In the genomic region with DNA sequence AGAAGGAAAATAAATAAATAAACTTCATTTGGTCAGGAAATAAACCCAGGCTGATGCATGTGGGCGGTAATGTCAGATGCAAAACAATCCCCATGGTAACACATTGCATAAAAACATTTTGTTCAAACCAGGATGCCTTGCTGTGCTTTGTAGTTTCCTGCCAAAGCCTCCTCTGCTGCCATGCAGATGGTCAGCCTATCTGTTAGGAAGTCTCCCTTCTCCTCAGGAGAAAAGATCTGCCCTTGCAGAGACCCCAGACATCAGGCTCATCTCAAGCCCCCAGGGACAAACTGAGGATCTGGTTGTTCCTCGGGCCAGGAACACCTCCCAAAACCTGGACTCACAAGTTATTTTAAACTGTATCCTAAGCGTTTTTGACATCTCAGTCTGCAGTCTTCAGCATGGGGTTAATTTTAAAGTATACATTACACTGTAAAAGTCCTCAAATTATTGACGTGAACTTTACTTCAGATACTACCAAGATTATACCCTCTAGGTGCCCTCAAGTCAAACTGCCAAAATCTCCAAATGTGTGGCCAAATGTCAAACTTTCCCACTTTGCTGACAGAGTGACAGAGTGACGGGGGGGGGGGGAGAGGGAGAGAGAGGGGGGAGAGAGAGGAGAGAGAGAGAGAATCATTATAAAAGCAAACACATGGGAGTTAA, we compare ENCODE assay signal across 12 mouse cellular contexts.
DNase-seq lines count a peak whose midpoint lies in the region; ATAC-seq and TF ChIP-seq lines count a peak whose summit lies in the region.
"Had no signal": no experiment of that assay in that cellular context is flagged by ENCODE, and none has a peak within 500 bp of the region (broad histone marks: within the 10 kb centered on the region; RNA-seq: fewer than 3 reads in every experiment).

No protein-coding gene starts in this region.

- 0 out of 2 replicates have a peak, but pooled peaks have one; percentile 43 for ATAC-seq in forebrain, embryonic 16.5 days
- no peak for ATAC-seq in forebrain, embryonic 14.5 days
- no peak for ATAC-seq in intestine, postnatal 0 days
- ATAC-seq: intestine, embryonic 15.5 days had no signal

- no peak overlapping the region for H3K4me2 ChIP-seq in forebrain, embryonic 16.5 days (ENCODE audit: low read length)
- no peak overlapping the region for H3K4me2 ChIP-seq in forebrain, embryonic 14.5 days (ENCODE audit: low read length)
- no peak overlapping the region for H3K4me2 ChIP-seq in intestine, postnatal 0 days (replicated peaks; ENCODE audit: low read depth)
- H3K4me2 ChIP-seq: intestine, embryonic 15.5 days had no signal

- H3K9ac ChIP-seq in forebrain, embryonic 16.5 days (replicated peaks; ENCODE audit: low read depth, low read length): no peak overlapping the region
- H3K9ac ChIP-seq in forebrain, embryonic 14.5 days (ENCODE audit: low read length): no peak overlapping the region
- no peak overlapping the region for H3K9ac ChIP-seq in intestine, postnatal 0 days (ENCODE audit: low read depth, low read length)
- H3K9ac ChIP-seq: intestine, embryonic 15.5 days had no signal

- H3K4me3 ChIP-seq in forebrain, embryonic 16.5 days (replicated peaks; ENCODE audit: low read length): no peak overlapping the region
- no peak overlapping the region for H3K4me3 ChIP-seq in forebrain, embryonic 14.5 days (ENCODE audit: low read depth, low read length)
- H3K4me3 ChIP-seq in intestine, postnatal 0 days (ENCODE audit: low read depth, low read length): no peak overlapping the region
- H3K4me3 ChIP-seq: intestine, embryonic 15.5 days had no signal

- H3K27me3 ChIP-seq in forebrain, embryonic 16.5 days (replicated peaks; ENCODE audit: control insufficient read depth, insufficient read depth, low read length): no peaks in the 10 kb centered on the region
- H3K27me3 ChIP-seq in forebrain, embryonic 14.5 days (replicated peaks; ENCODE audit: control insufficient read depth, insufficient read depth, low read length): no peaks in the 10 kb centered on the region
- H3K27me3 ChIP-seq in intestine, postnatal 0 days (replicated peaks; ENCODE audit: control insufficient read depth, insufficient read depth, low read length): no peaks in the 10 kb centered on the region
- H3K27me3 ChIP-seq: intestine, embryonic 15.5 days had no signal

- DNase-seq in forebrain, embryonic 14.5 days (ENCODE audit: low spot score): no peak
- peak; percentile 62 for DNase-seq in left cerebral cortex, postnatal 4 days
- no peak for DNase-seq in left cerebral cortex, adult 9 months (ENCODE audit: low spot score in 2 of 2)
- DNase-seq in cerebellum, adult 8-10 months: peak; percentile 77
- peak; percentile 39 to 54 for DNase-seq in layer of hippocampus, adult 8-10 months (ENCODE audit: low spot score in 2 of 2)
- no peak for DNase-seq in thymus, postnatal 14 days
- DNase-seq: liver; lung, postnatal 14 days; midbrain, embryonic 14.5 days had no signal

- intact Hi-C loops in left cerebral cortex, postnatal 4 days (cut with DNase I): no loop called here

- TF ChIP-seq CTCF in intestine, postnatal 0 days (IDR thresholded peaks at IDR 0.05; ENCODE audit: low read depth): no peak

- H3K27ac ChIP-seq in forebrain, embryonic 16.5 days (ENCODE audit: low read length): no peak overlapping the region
- H3K27ac ChIP-seq in forebrain, embryonic 14.5 days (ENCODE audit: low read depth, low read length): no peak overlapping the region
- H3K27ac ChIP-seq in intestine, postnatal 0 days (ENCODE audit: low read depth, low read length): no peak overlapping the region
- H3K27ac ChIP-seq: intestine, embryonic 15.5 days had no signal

- no peaks in the 10 kb centered on the region for H3K9me3 ChIP-seq in forebrain, embryonic 16.5 days (ENCODE audit: control insufficient read depth, low read length)
- H3K9me3 ChIP-seq in forebrain, embryonic 14.5 days (replicated peaks; ENCODE audit: control insufficient read depth, low read length): no peaks in the 10 kb centered on the region
- H3K9me3 ChIP-seq in intestine, postnatal 0 days (ENCODE audit: control insufficient read depth): no peaks in the 10 kb centered on the region
- H3K9me3 ChIP-seq: intestine, embryonic 15.5 days had no signal

- WGBS in forebrain, embryonic 16.5 days: 65% methylated on average over 5 of the region's 5 CpGs
- WGBS in forebrain, embryonic 14.5 days: 77% methylated on average over 5 of the region's 5 CpGs
- WGBS in intestine, postnatal 0 days: 62% methylated on average over 5 of the region's 5 CpGs

- no peaks in the 10 kb centered on the region for H3K36me3 ChIP-seq in forebrain, embryonic 16.5 days (ENCODE audit: control insufficient read depth, insufficient read depth)
- no peaks in the 10 kb centered on the region for H3K36me3 ChIP-seq in forebrain, embryonic 14.5 days (ENCODE audit: control insufficient read depth, insufficient read depth, low read length)
- H3K36me3 ChIP-seq in intestine, postnatal 0 days (ENCODE audit: control insufficient read depth, insufficient read depth): no peaks in the 10 kb centered on the region
- H3K36me3 ChIP-seq: intestine, embryonic 15.5 days had no signal

- peaks cover 6% of the 10 kb centered on the region for H3K4me1 ChIP-seq in forebrain, embryonic 16.5 days (replicated peaks; ENCODE audit: control insufficient read depth, insufficient read depth, low read length)
- H3K4me1 ChIP-seq in forebrain, embryonic 14.5 days (ENCODE audit: control insufficient read depth, insufficient read depth, low read length): no peaks in the 10 kb centered on the region
- no peaks in the 10 kb centered on the region for H3K4me1 ChIP-seq in intestine, postnatal 0 days (replicated peaks; ENCODE audit: control insufficient read depth, insufficient read depth, low read length)
- H3K4me1 ChIP-seq: intestine, embryonic 15.5 days had no signal

Comparison
In these comparisons a context has a peak if more than half of its experiments do, and no peak if none do; other contexts are left out.
1. DNase-seq: peak in left cerebral cortex, postnatal 4 days (single experiment), cerebellum, adult 8-10 months (single experiment) and layer of hippocampus, adult 8-10 months (2 of 2); none in forebrain, embryonic 14.5 days (single experiment), left cerebral cortex, adult 9 months (0 of 2) and thymus, postnatal 14 days (single experiment).